Mouse (Mus musculus) embryo, embryonic 11 days (tissue): ENCODE results near the gene Olfr1208.

Experiments
- DNase-seq: peaks from one replicate; pipeline ENCODE4 v3.0.0-alpha.2; 2015

Olfr1208 gene

DNA sequence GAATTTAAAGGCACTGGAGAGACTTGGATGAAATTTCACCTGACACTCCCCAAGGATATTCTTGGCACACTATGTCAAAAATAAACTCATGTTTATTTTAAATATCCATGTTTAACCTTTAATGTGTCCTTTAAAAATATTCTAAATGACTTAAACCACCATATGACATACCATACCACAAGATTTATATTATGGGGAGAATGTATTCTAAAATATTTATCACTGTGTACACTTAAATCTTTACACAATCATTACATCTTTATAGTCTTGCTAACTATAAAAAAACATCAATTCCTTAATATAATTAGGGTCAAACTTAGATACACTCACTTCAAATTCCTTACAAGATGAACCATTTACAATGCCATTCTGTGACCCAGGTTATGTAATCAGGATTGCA lies at the start of gene Olfr1208:
Olfr1208 (minus strand) TSS at position 101 of the 400 bp plus-strand sequence.
- DNase-seq = no peak

DNA sequence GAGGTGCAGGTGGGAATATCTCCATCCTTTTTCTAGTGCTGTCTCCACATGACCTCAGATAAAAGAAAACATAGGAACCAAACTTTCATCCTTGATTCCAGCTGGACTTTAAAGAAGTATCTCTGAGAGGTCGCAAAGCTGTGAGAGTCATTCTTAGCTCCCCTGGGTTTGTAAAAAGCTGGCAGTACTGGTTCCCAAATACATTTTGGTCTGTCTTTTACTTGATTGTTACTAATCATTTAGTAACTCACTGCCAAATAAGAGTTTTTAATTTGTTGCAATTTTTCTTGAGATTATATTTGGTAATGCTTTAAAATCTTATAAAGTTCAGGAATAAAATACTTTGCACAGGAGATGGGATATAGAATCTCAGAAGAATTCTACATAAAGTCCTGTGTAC lies 35.9 kb upstream of the Olfr1208 start, which contains the start of gene Olfr1211:
Olfr1211 (minus strand) TSS at position 101 of the 400 bp plus-strand sequence.
- DNase-seq = no peak

DNA sequence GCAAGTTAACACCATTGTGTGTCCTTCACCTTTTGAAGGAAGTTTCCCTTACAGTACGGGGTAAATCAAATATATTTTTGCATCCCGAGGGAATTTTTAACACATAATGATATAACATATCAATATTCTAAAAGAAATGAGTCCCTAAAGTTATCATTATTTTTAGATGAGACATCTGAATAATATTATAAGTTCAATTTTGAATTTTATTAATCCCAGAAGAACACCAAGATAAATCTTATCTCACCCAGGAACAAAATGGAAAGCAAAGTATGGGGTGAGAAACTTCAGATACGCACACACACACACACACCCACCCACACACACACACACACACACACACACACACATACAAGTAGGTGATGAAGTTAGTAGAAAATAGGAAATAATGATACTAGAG lies 12.9 kb upstream of the Olfr1208 start, which contains the start of gene Olfr1209:
Olfr1209 (minus strand) TSS at position 101 of the 400 bp plus-strand sequence.
- DNase-seq = no peak

DNA sequence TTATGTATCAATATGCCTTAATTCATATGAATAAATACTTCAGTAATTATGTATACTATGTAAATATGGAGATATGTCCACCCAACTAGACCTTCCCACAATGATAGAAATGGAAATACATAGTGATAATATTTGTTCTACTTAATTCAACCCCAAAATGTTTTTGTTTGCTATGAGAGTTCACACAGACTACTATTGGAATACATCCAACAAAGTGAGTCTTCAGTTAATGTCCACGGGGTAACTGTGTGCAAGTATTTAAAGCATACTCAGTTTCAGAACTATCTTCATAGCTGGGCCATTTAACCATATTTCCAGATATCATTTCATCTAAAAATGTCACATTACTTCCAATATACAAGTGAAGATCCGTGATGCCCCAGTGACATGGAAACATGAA lies 39.2 kb downstream of the Olfr1208 start, which contains the start of gene Olfr1206:
Olfr1206 (plus strand) TSS at position 301 of the 400 bp plus-strand sequence.
- DNase-seq = no peak

DNA sequence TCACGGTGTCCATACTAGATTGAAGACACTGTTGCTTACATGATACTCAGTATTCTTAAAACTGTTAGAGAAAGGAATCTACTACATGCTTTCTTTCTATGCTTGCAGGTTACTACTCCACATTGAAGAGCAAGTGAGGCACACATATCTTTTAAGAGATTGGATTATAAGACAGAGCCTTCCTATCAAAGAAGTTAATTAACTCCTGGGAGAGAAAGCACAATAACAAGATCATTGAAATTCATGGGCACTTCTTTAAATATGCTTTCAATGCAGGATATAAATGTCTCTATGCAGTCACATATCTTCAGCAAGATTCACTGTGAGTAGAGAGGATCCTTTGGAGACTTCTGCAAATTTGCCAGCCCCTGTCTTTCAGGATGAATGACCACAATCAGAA lies 53.1 kb downstream of the Olfr1208 start, which contains the start of gene Olfr1204:
Olfr1204 (plus strand) TSS at position 301 of the 400 bp plus-strand sequence.
- no peak for DNase-seq
